Comparison of ENCODE assay signal across 18 mouse cellular contexts in the genomic region with DNA sequence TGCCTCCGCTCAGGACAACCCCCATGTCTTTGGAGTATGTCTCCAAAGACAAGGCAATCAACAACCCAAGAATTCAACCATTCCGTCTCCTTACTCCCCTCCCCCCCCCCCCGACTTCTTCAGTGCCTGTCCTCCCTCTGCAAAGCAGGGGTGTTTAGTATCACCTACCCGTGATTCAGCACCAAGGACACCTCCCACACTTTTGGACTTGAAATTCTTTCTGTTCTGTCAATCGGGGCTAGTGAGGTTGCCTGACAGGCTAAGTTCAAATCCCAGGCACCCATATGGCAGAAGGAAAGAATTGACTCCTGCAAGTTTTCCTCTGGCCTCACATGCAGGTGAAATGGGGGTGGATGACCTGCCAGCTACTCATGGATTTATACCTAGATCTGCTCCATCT. TPM values are rescaled to one million over a fixed set of nuclear protein-coding genes. Genes with fewer than 3 reads are reported as not detected.
DNase-seq lines count a peak whose midpoint lies in the region; ATAC-seq and TF ChIP-seq lines count a peak whose summit lies in the region.
"Had no signal": no experiment of that assay in that cellular context is flagged by ENCODE, and none has a peak within 500 bp of the region (broad histone marks: within the 10 kb centered on the region; RNA-seq: fewer than 3 reads in every experiment).

No protein-coding gene starts in this region.

- no peak overlapping the region for H3K9ac ChIP-seq in lung, embryonic 14.5 days
- no peak overlapping the region for H3K9ac ChIP-seq in embryonic facial prominence, embryonic 11.5 days (replicated peaks; ENCODE audit: low read length)
- H3K9ac ChIP-seq: embryonic facial prominence, embryonic 13.5 days; hindbrain, embryonic 14.5 days; limb, embryonic 12.5 days; liver, embryonic 15.5 days had no signal

- no peak overlapping the region for H3ac ChIP-seq in myocyte (ENCODE audit: control insufficient read depth, insufficient read length)

- H3K4me2 ChIP-seq in lung, embryonic 14.5 days = no peak overlapping the region
- H3K4me2 ChIP-seq in embryonic facial prominence, embryonic 11.5 days (ENCODE audit: low read depth, low read length) = no peak overlapping the region
- no peak overlapping the region for H3K4me2 ChIP-seq in myocyte (ENCODE audit: low read depth)
- H3K4me2 ChIP-seq: embryonic facial prominence, embryonic 13.5 days; hindbrain, embryonic 14.5 days; limb, embryonic 12.5 days; liver, embryonic 15.5 days had no signal

- no peak overlapping the region for H3K27ac ChIP-seq in lung, embryonic 14.5 days (ENCODE audit: low read depth)
- no peak overlapping the region for H3K27ac ChIP-seq in embryonic facial prominence, embryonic 11.5 days (replicated peaks; ENCODE audit: low read depth, low read length)
- H3K27ac ChIP-seq: embryonic facial prominence, embryonic 13.5 days; hindbrain, embryonic 14.5 days; limb, embryonic 12.5 days; liver, embryonic 15.5 days had no signal

- DNase-seq in lung, embryonic 14.5 days = peak; percentile 75
- DNase-seq in lung, adult 18-20 months = no peak
- peak; percentile 49 for DNase-seq in NIH3T3 (ENCODE audit: low read depth)
- DNase-seq in embryonic facial prominence, embryonic 11.5 days (ENCODE audit: low spot score) = peak; percentile 78
- no peak for DNase-seq in natural killer cell, adult 2 months (ENCODE audit: low spot score in 2 of 2)
- no peak for DNase-seq in gastrocnemius, postnatal 36 days
- DNase-seq: adrenal gland, postnatal 25 days; cerebellum, adult 9-10 months; heart, adult 18-20 months; kidney, adult 18-20 months; midbrain, embryonic 14.5 days; right cerebral cortex, postnatal 25 days had no signal

- 25% methylated on average over 5 of the region's 5 CpGs for WGBS in lung, embryonic 14.5 days
- 28% methylated on average over 5 of the region's 5 CpGs for WGBS in embryonic facial prominence, embryonic 11.5 days

- no peaks in the 10 kb centered on the region for H3K36me3 ChIP-seq in lung, embryonic 14.5 days (ENCODE audit: insufficient read depth)
- no peaks in the 10 kb centered on the region for H3K36me3 ChIP-seq in embryonic facial prominence, embryonic 11.5 days (replicated peaks; ENCODE audit: control insufficient read depth, insufficient read depth, low read depth, low read length)
- H3K36me3 ChIP-seq in myocyte (ENCODE audit: control insufficient read depth, insufficient read depth) = no peaks in the 10 kb centered on the region
- H3K36me3 ChIP-seq: embryonic facial prominence, embryonic 13.5 days; limb, embryonic 12.5 days; liver, embryonic 15.5 days had no signal

- intact Hi-C loops in gastrocnemius, postnatal 36 days (cut with DNase I) = no loop called here

- TF ChIP-seq POLR2A in myocyte (IDR thresholded peaks at IDR 0.05; ENCODE audit: insufficient read length, low read depth) = no peak

- ATAC-seq in lung, embryonic 14.5 days (ENCODE audit: insufficient read depth) = no peak
- no peak for ATAC-seq in embryonic facial prominence, embryonic 11.5 days (replicated peaks; ENCODE audit: insufficient number of reproducible peaks, low FRiP score, low TSS enrichment, low read depth)
- ATAC-seq: Patski had no signal

- H3K27me3 ChIP-seq in lung, embryonic 14.5 days (ENCODE audit: insufficient read depth, low read length) = no peaks in the 10 kb centered on the region
- no peaks in the 10 kb centered on the region for H3K27me3 ChIP-seq in embryonic facial prominence, embryonic 11.5 days (ENCODE audit: control insufficient read depth, insufficient read depth, low read length)
- H3K27me3 ChIP-seq in myocyte (ENCODE audit: control insufficient read depth, insufficient read depth, insufficient read length) = peaks cover 35% of the 10 kb centered on the region

- H3K4me3 ChIP-seq in lung, embryonic 14.5 days (ENCODE audit: low read depth, low read length) = no peak overlapping the region
- no peak overlapping the region for H3K4me3 ChIP-seq in embryonic facial prominence, embryonic 11.5 days (ENCODE audit: low read depth, low read length)
- H3K4me3 ChIP-seq in myocyte = no peak overlapping the region
- H3K4me3 ChIP-seq: embryonic facial prominence, embryonic 13.5 days; limb, embryonic 12.5 days; liver, embryonic 15.5 days had no signal

- TF ChIP-seq CTCF in lung, embryonic 14.5 days (IDR thresholded peaks at IDR 0.05; ENCODE audit: low read depth) = no peak

- H3K79me2 ChIP-seq in myocyte (ENCODE audit: control insufficient read depth, insufficient read depth) = no peaks in the 10 kb centered on the region

- H3K9me3 ChIP-seq in lung, embryonic 14.5 days (ENCODE audit: low read depth, low read length) = no peaks in the 10 kb centered on the region
- H3K9me3 ChIP-seq in embryonic facial prominence, embryonic 11.5 days (replicated peaks; ENCODE audit: control insufficient read depth, low read length) = no peaks in the 10 kb centered on the region
- H3K9me3 ChIP-seq: embryonic facial prominence, embryonic 13.5 days; limb, embryonic 12.5 days; liver, embryonic 15.5 days had no signal

- H3K4me1 ChIP-seq in lung, embryonic 14.5 days (ENCODE audit: insufficient read depth) = no peaks in the 10 kb centered on the region
- no peaks in the 10 kb centered on the region for H3K4me1 ChIP-seq in embryonic facial prominence, embryonic 11.5 days (ENCODE audit: control insufficient read depth, insufficient read depth, low read length)
- H3K4me1 ChIP-seq: embryonic facial prominence, embryonic 13.5 days had no signal

TF ChIP-seq in myocyte, 11 proteins besides CTCF, POLR2A, EP300 and RAD21:
- TF ChIP-seq TCF12 (IDR thresholded peaks at IDR 0.05; ENCODE audit: insufficient read depth, poor library complexity, severe bottlenecking) (no peak), TCF3 (IDR thresholded peaks at IDR 0.05; ENCODE audit: insufficient read length, low read depth) (no peak), POLR2AphosphoS2 (IDR thresholded peaks at IDR 0.05; ENCODE audit: insufficient read length, low read depth) (no peak), USF1 (IDR thresholded peaks at IDR 0.05; ENCODE audit: low read depth) (no peak), REST (IDR thresholded peaks at IDR 0.05; ENCODE audit: insufficient read depth, insufficient read length) (peak; percentile 30)

RNA-seq across cellular contexts. Expression of gene Ifnar2, which starts 41.4 kb away (rescaled TPM):
- polyA plus RNA-seq in lung, embryonic 14.5 days (2014; fragmentation: Nextera tagmentation; extraction: Ambion mirVana) = 54.1 and 62.0 TPM in 2 replicates
- polyA plus RNA-seq in embryonic facial prominence, embryonic 11.5 days (2014; fragmentation: Nextera tagmentation; extraction: Ambion mirVana) = 36.2 and 36.3 TPM in 2 replicates
- polyA plus RNA-seq in myocyte (2012; fragmentation: generic; extraction: Trizol) = 47.0 TPM
- total RNA-seq in gastrocnemius, postnatal 36 days (2021) = 1 to 10 TPM; 7.1 to 7.3 TPM

Comparison
In these comparisons a context has a peak if more than half of its experiments do, and no peak if none do; other contexts are left out.
1. DNase-seq: peak in lung, embryonic 14.5 days (single experiment), NIH3T3 (single experiment) and embryonic facial prominence, embryonic 11.5 days (single experiment); none in lung, adult 18-20 months (0 of 2), natural killer cell, adult 2 months (0 of 2) and gastrocnemius, postnatal 36 days (0 of 2).